Mouse (Mus musculus): Measurements from ENCODE around the gene Atp6v0d1.

DNA sequence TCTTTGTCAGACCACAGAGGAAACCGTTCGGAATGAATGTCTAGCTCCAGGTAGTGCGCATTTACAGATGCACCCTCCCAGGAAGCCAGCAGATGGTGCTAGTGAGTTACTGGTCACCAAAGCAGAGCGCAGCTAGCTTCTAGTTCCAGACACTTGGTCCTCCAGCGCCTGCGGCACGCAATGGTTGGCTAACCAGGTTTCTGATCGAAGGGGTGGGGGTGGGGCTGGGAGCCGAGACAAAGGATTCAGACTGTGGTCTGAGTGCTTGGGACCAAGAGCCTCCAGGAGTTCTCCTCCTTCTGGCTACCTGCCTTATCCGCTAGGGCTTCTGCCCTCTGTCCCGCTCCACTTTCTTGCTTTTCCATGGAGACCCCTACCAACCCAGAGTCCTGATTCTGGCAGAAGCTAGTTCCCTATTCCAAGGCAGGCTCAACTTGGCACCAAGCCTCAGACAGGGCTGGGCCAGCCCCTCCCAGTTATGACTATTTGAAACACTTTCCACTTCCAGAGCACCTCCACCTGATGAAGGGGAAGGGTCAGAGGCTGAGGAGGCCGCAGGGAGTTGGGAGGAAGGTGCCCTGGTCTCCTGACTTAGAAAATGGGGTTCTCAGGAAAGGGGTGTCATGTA lies 49.7 kb downstream of the Atp6v0d1 start:
- TF ChIP-seq POLR2A (IDR thresholded peaks at IDR 0.05; ENCODE audit: insufficient read depth, low read depth, low read length) = no peak
- TF ChIP-seq CTCF (IDR thresholded peaks at IDR 0.05; ENCODE audit: insufficient read depth, low read depth, low read length) = peak; percentile 71

Measured in olfactory bulb, adult 2 months (tissue).